ENCODE assay signal across 11 mouse cellular contexts in the genomic region with DNA sequence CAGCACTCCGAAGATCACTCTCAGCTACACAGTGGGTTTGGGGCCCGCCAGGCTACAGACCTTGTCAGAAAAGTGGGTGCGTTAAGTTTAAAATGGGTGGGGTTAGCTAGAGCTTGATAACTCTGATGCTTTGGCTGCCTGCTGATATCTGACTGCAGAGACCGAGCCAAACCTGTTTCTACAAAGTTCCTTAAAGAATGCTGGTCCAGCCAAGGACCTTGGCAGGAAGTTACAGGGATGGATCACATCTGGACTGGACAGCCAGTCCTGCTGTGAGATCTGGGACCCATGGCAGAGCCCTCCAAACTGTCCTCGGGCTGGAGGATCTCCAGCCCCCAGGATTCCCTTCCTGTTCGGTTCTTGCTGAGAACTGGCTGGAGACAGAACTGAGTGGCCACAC. TPM values are rescaled to one million over a fixed set of nuclear protein-coding genes. Genes with fewer than 3 reads are reported as not detected.
DNase-seq lines count a peak whose midpoint lies in the region; ATAC-seq and TF ChIP-seq lines count a peak whose summit lies in the region.
"Had no signal": no experiment of that assay in that cellular context is flagged by ENCODE, and none has a peak within 500 bp of the region (broad histone marks: within the 10 kb centered on the region; RNA-seq: fewer than 3 reads in every experiment).

No protein-coding gene starts in this region.

- 0 out of 2 replicates have a peak, but pooled peaks have one; percentile 16 for ATAC-seq in heart, embryonic 14.5 days (ENCODE audit: insufficient number of reproducible peaks, insufficient read depth, low FRiP score, low read depth)
- ATAC-seq in liver, embryonic 14.5 days (ENCODE audit: insufficient read depth): peak; percentile 27
- ATAC-seq: forebrain, embryonic 13.5 days; inflammation-experienced regulatory T-cells, adult 6 months had no signal

- intact Hi-C loops in heart, adult 2 months (cut with DNase I): no loop called here
- intact Hi-C loops in heart, postnatal 25 days (cut with DNase I): no loop called here

- no peak overlapping the region for H3K9ac ChIP-seq in heart, adult 2 months (ENCODE audit: low read depth, low read length)
- peak overlapping the region; percentile 46 for H3K9ac ChIP-seq in ES-Bruce4 (ENCODE audit: low read depth, poor library complexity, severe bottlenecking)
- H3K9ac ChIP-seq in heart, embryonic 14.5 days (ENCODE audit: low read length): no peak overlapping the region; the same call in 1 of the 2 replicates
- no peak overlapping the region for H3K9ac ChIP-seq in liver, embryonic 14.5 days (replicated peaks)
- H3K9ac ChIP-seq: forebrain, embryonic 13.5 days had no signal

- H3K36me3 ChIP-seq in heart, adult 2 months (ENCODE audit: control insufficient read depth, insufficient read depth, low read length): no peaks in the 10 kb centered on the region
- no peaks in the 10 kb centered on the region for H3K36me3 ChIP-seq in ES-Bruce4 (ENCODE audit: control insufficient read depth, insufficient read depth, low read length, poor library complexity, severe bottlenecking)
- no peaks in the 10 kb centered on the region for H3K36me3 ChIP-seq in heart, embryonic 14.5 days (ENCODE audit: control insufficient read depth, insufficient read depth, low read length)
- H3K36me3 ChIP-seq in liver, embryonic 14.5 days (replicated peaks; ENCODE audit: control insufficient read depth, insufficient read depth, low read depth): no peaks in the 10 kb centered on the region

- no peaks in the 10 kb centered on the region for H3K27me3 ChIP-seq in heart, adult 2 months (ENCODE audit: control insufficient read depth, insufficient read depth, low read length)
- no peaks in the 10 kb centered on the region for H3K27me3 ChIP-seq in ES-Bruce4 (ENCODE audit: control insufficient read depth, insufficient read depth, low read length, poor library complexity, severe bottlenecking)
- no peaks in the 10 kb centered on the region for H3K27me3 ChIP-seq in heart, embryonic 14.5 days (ENCODE audit: control insufficient read depth, insufficient read depth, low read length)
- no peaks in the 10 kb centered on the region; the same call in 1 of the 2 replicates for H3K27me3 ChIP-seq in liver, embryonic 14.5 days (ENCODE audit: control insufficient read depth, insufficient read depth, low read length)

- no peak overlapping the region for H3K4me3 ChIP-seq in heart, adult 2 months
- H3K4me3 ChIP-seq in ES-Bruce4 (ENCODE audit: low read depth, low read length): no peak overlapping the region
- no peak overlapping the region for H3K4me3 ChIP-seq in heart, embryonic 14.5 days (ENCODE audit: control insufficient read depth in 1 of 2, insufficient read depth in 1 of 2, low read depth in 1 of 2, low read length in 2 of 2)
- no peak overlapping the region for H3K4me3 ChIP-seq in liver, embryonic 14.5 days (ENCODE audit: insufficient read depth in 1 of 2, low read depth in 2 of 2, low read length in 2 of 2)
- H3K4me3 ChIP-seq: forebrain, embryonic 13.5 days had no signal

- H3K4me2 ChIP-seq in heart, embryonic 14.5 days (ENCODE audit: low read length): no peak overlapping the region
- peak overlapping the region; percentile 41 for H3K4me2 ChIP-seq in liver, embryonic 14.5 days (ENCODE audit: low read depth)
- H3K4me2 ChIP-seq: forebrain, embryonic 13.5 days had no signal

- H3K4me1 ChIP-seq in heart, adult 2 months (ENCODE audit: control insufficient read depth, insufficient read depth, low read length): peaks cover 14% of the 10 kb centered on the region
- H3K4me1 ChIP-seq in ES-Bruce4 (ENCODE audit: control insufficient read depth, insufficient read depth, low read length): peaks cover 31% of the 10 kb centered on the region
- peaks cover 31 to 45% of the 10 kb centered on the region in 2 experiments for H3K4me1 ChIP-seq in heart, embryonic 14.5 days (ENCODE audit: control insufficient read depth in 2 of 2, insufficient read depth in 2 of 2, low read length in 2 of 2)
- peaks cover 12 to 30% of the 10 kb centered on the region in 2 experiments for H3K4me1 ChIP-seq in liver, embryonic 14.5 days (replicated peaks; ENCODE audit: control insufficient read depth in 2 of 2, insufficient read depth in 2 of 2, low read length in 1 of 2)

- no peak for TF ChIP-seq EP300 in heart, adult 2 months (IDR thresholded peaks at IDR 0.05; ENCODE audit: insufficient read depth, low read depth, low read length)
- TF ChIP-seq EP300 in ES-Bruce4 (IDR thresholded peaks at IDR 0.05; ENCODE audit: insufficient read depth, low read depth, low read length): no peak
- TF ChIP-seq EP300 in liver, embryonic 14.5 days (IDR thresholded peaks at IDR 0.05; ENCODE audit: low read depth): no peak

- H3K9me3 ChIP-seq in ES-Bruce4 (replicated peaks; ENCODE audit: control insufficient read depth, insufficient read depth, low read length, poor library complexity, severe bottlenecking): no peaks in the 10 kb centered on the region
- H3K9me3 ChIP-seq in heart, embryonic 14.5 days (ENCODE audit: control insufficient read depth, low read length): no peaks in the 10 kb centered on the region
- no peaks in the 10 kb centered on the region for H3K9me3 ChIP-seq in liver, embryonic 14.5 days (ENCODE audit: control insufficient read depth, low read length)
- H3K9me3 ChIP-seq: forebrain, embryonic 13.5 days had no signal

- peak; percentile 56 to 59 for DNase-seq in heart, adult 2 months
- no peak for DNase-seq in heart, postnatal 25 days (ENCODE audit: low spot score)
- no peak for DNase-seq in liver, embryonic 14.5 days (ENCODE audit: low read depth in 3 of 3, low spot score in 3 of 3)
- no peak for DNase-seq in adrenal gland, adult 8-10 months
- no peak for DNase-seq in adrenal gland, adult 2 months
- no peak for DNase-seq in layer of hippocampus, adult 8-10 months (ENCODE audit: low spot score in 2 of 2)
- DNase-seq: cerebellum, adult 9-10 months had no signal

- TF ChIP-seq POLR2A in heart, adult 2 months (IDR thresholded peaks at IDR 0.05; ENCODE audit: insufficient read depth, low read depth, low read length): no peak
- TF ChIP-seq POLR2A in ES-Bruce4 (IDR thresholded peaks at IDR 0.05; ENCODE audit: insufficient read depth, low read length): no peak

- WGBS in heart, adult 2 months: 29% methylated on average over 6 of the region's 6 CpGs
- WGBS in heart, embryonic 14.5 days: 32% methylated on average over 6 of the region's 6 CpGs
- WGBS in liver, embryonic 14.5 days (ENCODE audit: insufficient replicate concordance): 24% methylated on average over 6 of the region's 6 CpGs

- peak overlapping the region; percentile 53 for H3K27ac ChIP-seq in heart, adult 2 months
- H3K27ac ChIP-seq in ES-Bruce4 (ENCODE audit: insufficient read depth, low read length): peak overlapping the region; percentile 87
- peak overlapping the region; percentile 24 to 53 for H3K27ac ChIP-seq in heart, embryonic 14.5 days (replicated peaks in 1 of 2; ENCODE audit: control insufficient read depth in 1 of 2, insufficient read depth in 1 of 2, low read depth in 2 of 2, low read length in 2 of 2)
- H3K27ac ChIP-seq in liver, embryonic 14.5 days: no peak overlapping the region
- H3K27ac ChIP-seq: forebrain, embryonic 13.5 days had no signal

- no peak for TF ChIP-seq CTCF in heart, adult 2 months (IDR thresholded peaks at IDR 0.05)
- no peak for TF ChIP-seq CTCF in ES-Bruce4 (IDR thresholded peaks at IDR 0.05; ENCODE audit: low read depth, low read length)
- TF ChIP-seq CTCF in liver, embryonic 14.5 days (IDR thresholded peaks at IDR 0.05; ENCODE audit: low read depth): no peak

- no peaks in the 10 kb centered on the region for H3K79me2 ChIP-seq in heart, adult 2 months (replicated peaks; ENCODE audit: control insufficient read depth, insufficient read depth, low read length)

RNA-seq across cellular contexts. Expression of a gene that starts 18.3 kb away (rescaled TPM):
- total RNA-seq in heart, adult 2 months (2021): 1 to 10 TPM; 5.5 to 6.0 TPM
- polyA plus RNA-seq in heart, adult 2 months (2012; rRNA removed): 9.9 and 13.1 TPM in 2 replicates
- total RNA-seq in heart, postnatal 25 days (2021): 1 to 10 TPM; 7.3 to 8.6 TPM
- polyA plus RNA-seq in ES-Bruce4 (2011; ENCODE audit: insufficient read depth, insufficient read length, low read depth, missing spikeins): 16.8 and 18.9 TPM in 2 replicates
- polyA plus RNA-seq in heart, embryonic 14.5 days (2014; fragmentation: Nextera tagmentation; extraction: Ambion mirVana): 35.6 and 36.4 TPM in 2 replicates
- 7.7 and 7.9 TPM in 2 replicates for polyA plus RNA-seq in liver, embryonic 14.5 days (2012; rRNA removed)
- 11.4 and 11.8 TPM in 2 replicates for polyA plus RNA-seq in liver, embryonic 14.5 days (2014; fragmentation: Nextera tagmentation; extraction: Ambion mirVana)
- 1 to 10 TPM; 3.6 to 5.7 (median 4.7) TPM for total RNA-seq in adrenal gland, adult 8-10 months (2022)
- 1 to 10 TPM; 3.5 to 5.3 TPM for total RNA-seq in adrenal gland, adult 2 months (2021)
- 9.9 and 10.0 TPM in 2 replicates for polyA plus RNA-seq in adrenal gland, adult 2 months (2012; rRNA removed)
- total RNA-seq in layer of hippocampus, adult 8-10 months (2022): 1 to 10 TPM; 3.4 to 7.1 (median 6.0) TPM

RNA-seq across cellular contexts. Expression of a gene that starts 51.0 kb away (rescaled TPM):
- total RNA-seq in heart, adult 2 months (2021): under 1 TPM; 0.47 to 0.55 TPM
- 0.47 and 0.53 TPM in 2 replicates for polyA plus RNA-seq in heart, adult 2 months (2012; rRNA removed)
- total RNA-seq in heart, postnatal 25 days (2021): under 1 TPM; 0.05 to 0.31 TPM
- polyA plus RNA-seq in ES-Bruce4 (2011; ENCODE audit: insufficient read depth, insufficient read length, low read depth, missing spikeins): 1.5 and 2.1 TPM in 2 replicates
- 2.5 and 3.3 TPM in 2 replicates for polyA plus RNA-seq in heart, embryonic 14.5 days (2014; fragmentation: Nextera tagmentation; extraction: Ambion mirVana)
- 0.03 and 0.23 TPM in 2 replicates for polyA plus RNA-seq in liver, embryonic 14.5 days (2012; rRNA removed)
- 0.11 TPM in 1 of 2 replicates, not detected in the other for polyA plus RNA-seq in liver, embryonic 14.5 days (2014; fragmentation: Nextera tagmentation; extraction: Ambion mirVana)
- total RNA-seq in adrenal gland, adult 8-10 months (2022): 1 to 10 TPM in 2 of 4 experiments, under 1 TPM in 2; 0.32 to 1.9 (median 1.1) TPM
- total RNA-seq in adrenal gland, adult 2 months (2021): under 1 TPM; 0.43 to 0.79 TPM
- 0.13 and 0.16 TPM in 2 replicates for polyA plus RNA-seq in adrenal gland, adult 2 months (2012; rRNA removed)
- total RNA-seq in layer of hippocampus, adult 8-10 months (2022): 10 to 100 TPM in 1 of 4 experiments, 1 to 10 TPM in 3; 6.9 to 10.4 (median 9.0) TPM

Comparison
In these comparisons a context has a peak if more than half of its experiments do, and no peak if none do; other contexts are left out.
1. DNase-seq: peak in heart, adult 2 months (2 of 2); none in heart, postnatal 25 days (single experiment), liver, embryonic 14.5 days (0 of 3), adrenal gland, adult 8-10 months (single experiment), adrenal gland, adult 2 months (single experiment) and layer of hippocampus, adult 8-10 months (0 of 2).